Mouse (Mus musculus): ENCODE data around the gene Asb16. TPM values are rescaled to one million over a fixed set of nuclear protein-coding genes. Genes with fewer than 3 reads are reported as not detected.

The Asb16 gene
- polyA plus RNA-seq, 1 experiment from 2014 or later = 0.16 TPM

DNA sequence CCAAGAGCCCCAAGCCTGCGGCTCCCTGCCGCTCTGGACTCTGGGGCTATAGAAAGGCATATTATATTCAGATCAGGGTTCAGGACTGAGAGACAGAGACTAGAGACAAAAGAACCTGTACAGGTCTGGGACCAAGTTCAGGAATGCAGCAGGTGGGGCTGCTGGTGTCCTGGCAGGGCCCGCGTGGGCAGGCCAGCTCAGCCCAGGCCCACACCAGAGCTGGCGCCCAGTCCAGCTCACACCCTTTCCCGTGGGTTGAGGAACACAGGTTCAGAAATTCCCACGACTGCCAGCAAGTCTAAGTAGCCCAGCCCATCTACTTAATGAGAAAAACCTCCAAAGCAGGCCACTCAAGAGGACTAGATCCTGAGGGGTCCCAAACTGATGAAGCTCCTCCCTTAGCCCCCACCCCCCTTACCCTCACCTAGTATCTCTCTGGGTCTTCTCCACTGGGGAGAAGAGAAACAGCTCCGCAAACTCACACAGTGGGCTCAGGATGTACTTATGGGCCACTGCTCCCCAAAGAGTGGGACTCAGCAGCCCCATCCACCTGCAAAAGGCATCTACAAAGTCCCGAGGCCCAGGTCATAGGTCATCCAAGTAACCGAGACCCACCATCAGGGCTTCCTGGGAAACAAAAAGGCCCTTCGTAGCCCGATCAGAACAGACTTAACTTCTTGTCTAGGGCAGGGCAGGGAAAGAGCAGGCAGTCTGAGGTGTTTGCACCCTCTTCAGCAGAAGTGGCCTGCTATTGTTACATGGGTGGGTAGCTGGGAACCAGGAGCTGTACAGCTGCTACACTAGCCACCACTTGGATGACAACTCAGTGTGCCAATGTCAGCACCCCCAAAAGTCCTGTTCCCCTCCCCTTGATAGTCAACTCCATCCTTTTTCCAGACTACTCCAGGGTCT lies 42.2 kb upstream of the Asb16 start:
- Histone ChIP-seq H3K36me3 (peaks cover 18% of the 10 kb centered on the region; the same call in 1 of the 2 replicates), H3K4me2 (no peak overlapping the region), H3K4me1 (replicated peaks) (peaks cover 64% of the 10 kb centered on the region), H3K9ac (replicated peaks) (no peak overlapping the region), H3K27ac (no peak overlapping the region), H3K4me3 (replicated peaks) (no peak overlapping the region), H3K27me3 (peaks cover 30% of the 10 kb centered on the region), H3K9me3 (no peaks in the 10 kb centered on the region)
- no peak for ATAC-seq (ENCODE audit: insufficient number of reproducible peaks, insufficient read depth, low FRiP score, low TSS enrichment, low read depth)
- 77% methylated on average over 12 of the region's 12 CpGs for WGBS

DNA sequence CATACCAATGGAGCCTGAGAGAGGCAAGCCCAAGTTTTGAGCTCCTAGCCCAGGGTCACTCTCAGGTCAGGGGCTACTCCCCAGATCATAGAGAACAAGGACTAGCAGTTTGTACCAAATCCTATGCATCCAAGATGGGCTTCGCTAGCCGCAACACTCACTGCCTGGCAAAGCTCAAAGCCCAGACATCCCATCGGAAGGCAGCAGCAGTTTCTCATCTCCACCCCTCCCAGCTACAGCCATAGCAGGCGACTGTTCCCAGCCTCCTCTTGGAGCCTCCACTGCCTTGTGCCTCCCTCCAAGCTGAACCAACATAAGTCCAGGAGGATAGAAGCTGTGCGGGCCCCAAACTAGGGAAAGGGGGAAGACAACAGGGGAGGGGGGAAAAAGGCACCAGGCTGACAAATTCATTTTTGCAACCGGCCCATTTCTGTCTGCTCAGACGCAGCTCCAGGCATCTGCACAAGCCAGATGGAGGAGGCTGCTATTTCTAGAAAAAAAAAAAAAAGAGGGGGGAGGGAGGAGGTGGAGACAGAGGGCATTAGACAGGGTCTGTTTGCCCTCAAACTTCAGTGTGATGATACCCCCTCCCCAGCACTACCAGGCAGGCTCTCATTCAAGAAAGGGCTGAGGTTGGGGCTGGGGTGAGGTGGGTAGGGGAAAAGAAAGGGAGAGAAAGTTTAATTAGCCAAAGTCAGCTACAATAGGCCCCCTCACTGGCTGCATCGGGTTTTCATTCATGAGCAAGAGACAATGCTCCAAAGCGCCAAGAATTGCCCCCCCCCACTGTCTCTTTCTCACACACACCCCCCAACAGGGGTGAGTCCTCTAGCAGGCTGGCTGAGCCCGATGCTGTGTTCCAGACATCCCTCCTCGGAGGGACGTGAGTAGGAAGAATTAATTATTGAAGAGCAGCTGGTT lies 41.0 kb upstream of the Asb16 start:
- no peak overlapping the region for H3K27ac ChIP-seq
- ATAC-seq (ENCODE audit: insufficient number of reproducible peaks, insufficient read depth, low FRiP score, low TSS enrichment, low read depth) = no peak
- 29% methylated on average over 12 of the region's 12 CpGs for WGBS
- H3K9me3 ChIP-seq = no peaks in the 10 kb centered on the region
- H3K36me3 ChIP-seq = peaks cover 11% of the 10 kb centered on the region; the same call in 1 of the 2 replicates
- H3K27me3 ChIP-seq = peaks cover 30% of the 10 kb centered on the region
- H3K4me2 ChIP-seq = peak overlapping the region; percentile 84
- no peak overlapping the region; the same call in none of the 2 replicates for H3K9ac ChIP-seq (replicated peaks)
- H3K4me1 ChIP-seq (replicated peaks) = peaks cover 64% of the 10 kb centered on the region
- peak overlapping the region; percentile 82; the same call in 1 of the 2 replicates for H3K4me3 ChIP-seq (replicated peaks)

DNA sequence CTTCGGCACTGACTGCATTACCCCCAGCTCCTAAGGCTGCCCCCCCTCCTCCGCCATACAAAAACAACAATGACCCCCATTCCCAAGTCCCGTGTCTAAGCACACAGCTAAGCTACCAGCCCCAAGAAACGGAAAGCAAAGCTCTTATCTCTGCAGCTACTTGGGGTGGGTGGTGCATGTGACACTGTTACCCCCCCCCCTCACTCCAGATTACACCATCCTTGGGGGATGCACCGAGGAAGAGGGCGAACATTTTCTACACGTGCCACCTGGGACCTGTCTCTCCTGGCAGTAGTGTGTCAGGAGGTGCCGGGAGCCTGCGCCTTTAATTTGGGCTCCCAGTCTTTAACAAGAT lies 40.4 kb upstream of the Asb16 start:
- Histone ChIP-seq H3K27ac (no peak overlapping the region), H3K4me3 (replicated peaks) (peak overlapping the region; percentile 82), H3K9me3 (no peaks in the 10 kb centered on the region), H3K9ac (replicated peaks) (no peak overlapping the region; the same call in 1 of the 2 replicates), H3K27me3 (peaks cover 30% of the 10 kb centered on the region), H3K4me1 (replicated peaks) (peaks cover 60% of the 10 kb centered on the region), H3K36me3 (peaks cover 11% of the 10 kb centered on the region; the same call in 1 of the 2 replicates), H3K4me2 (peak overlapping the region; percentile 84)
- no peak for ATAC-seq (ENCODE audit: insufficient number of reproducible peaks, insufficient read depth, low FRiP score, low TSS enrichment, low read depth)
- 39% methylated on average over 9 of the region's 9 CpGs for WGBS

DNA sequence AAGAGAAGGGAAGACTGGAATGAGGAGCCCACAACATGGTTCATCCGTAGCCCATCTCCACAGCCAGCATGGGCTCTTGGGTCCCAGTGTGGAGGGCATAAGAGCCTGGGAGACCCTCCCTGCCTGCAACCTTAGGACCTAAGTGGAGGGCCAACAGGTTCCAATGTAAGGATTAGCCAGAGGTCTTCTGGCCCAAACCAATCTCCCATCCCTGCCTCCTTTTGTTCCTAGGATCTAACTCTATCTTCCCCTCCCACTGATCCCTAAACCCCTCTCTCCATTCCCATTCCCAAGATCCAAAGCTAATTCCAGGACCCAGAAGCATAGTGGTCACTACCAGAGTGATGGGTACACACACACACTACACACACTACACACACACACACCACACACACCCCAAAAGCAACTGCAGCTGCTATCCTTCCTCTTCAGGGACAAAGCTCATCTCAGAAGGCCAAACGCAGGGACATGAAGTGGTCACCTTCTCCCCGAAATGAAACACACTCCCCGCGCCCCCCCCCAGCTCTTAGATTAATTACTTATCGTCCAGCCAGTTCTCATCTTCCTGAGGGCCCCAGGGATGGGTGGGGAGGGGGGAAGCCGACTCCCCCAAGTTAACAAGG lies 39.8 kb upstream of the Asb16 start:
- no peaks in the 10 kb centered on the region for H3K9me3 ChIP-seq
- 19% methylated on average over 7 of the region's 7 CpGs for WGBS
- H3K36me3 ChIP-seq = peaks cover 6% of the 10 kb centered on the region; the same call in 1 of the 2 replicates
- no peak overlapping the region for H3K27ac ChIP-seq
- peak overlapping the region; percentile 82 for H3K4me3 ChIP-seq (replicated peaks)
- H3K9ac ChIP-seq (replicated peaks) = peak overlapping the region; percentile 81
- H3K4me2 ChIP-seq = peak overlapping the region; percentile 84
- H3K27me3 ChIP-seq = peaks cover 30% of the 10 kb centered on the region
- peaks cover 56% of the 10 kb centered on the region for H3K4me1 ChIP-seq (replicated peaks)
- no peak for ATAC-seq (ENCODE audit: insufficient number of reproducible peaks, insufficient read depth, low FRiP score, low TSS enrichment, low read depth)

DNA sequence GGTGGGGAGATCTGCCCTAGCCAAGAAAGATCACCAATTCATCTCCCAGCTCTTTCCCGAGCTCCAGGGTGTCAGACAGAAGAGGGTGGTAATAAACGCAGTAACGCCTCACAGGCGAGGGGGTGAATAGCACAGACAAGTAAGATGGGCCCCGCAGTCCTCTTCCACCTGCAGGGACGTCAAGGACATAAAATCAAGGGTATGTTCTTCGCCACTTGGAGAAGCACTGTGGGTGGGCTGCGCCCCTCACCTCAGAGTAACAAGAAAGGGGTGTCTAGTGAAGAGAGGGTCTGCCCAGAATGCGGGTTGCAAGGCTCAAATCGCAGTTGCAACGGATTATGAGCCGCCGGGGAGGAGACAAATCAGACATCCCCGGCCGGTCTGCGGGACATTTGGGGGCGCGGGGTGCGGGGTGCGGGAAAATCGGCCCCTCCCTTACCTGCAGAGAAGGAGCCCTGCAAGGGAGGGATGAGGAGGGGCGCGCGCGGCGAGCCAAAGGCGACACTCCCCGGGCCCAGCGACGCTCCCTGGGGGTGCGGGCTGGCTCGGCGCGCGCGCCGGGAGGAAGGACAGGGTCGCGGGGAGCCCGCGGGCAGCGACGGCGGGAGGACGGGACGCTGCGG lies 39.1 kb upstream of the Asb16 start:
- ATAC-seq (ENCODE audit: insufficient number of reproducible peaks, insufficient read depth, low FRiP score, low TSS enrichment, low read depth) = peak; percentile 33
- Histone ChIP-seq H3K4me1 (replicated peaks) (peaks cover 51% of the 10 kb centered on the region), H3K27me3 (peaks cover 30% of the 10 kb centered on the region), H3K9ac (replicated peaks) (peak overlapping the region; percentile 81), H3K27ac (peak overlapping the region; percentile 80), H3K36me3 (no peaks in the 10 kb centered on the region), H3K4me2 (peak overlapping the region; percentile 84), H3K9me3 (no peaks in the 10 kb centered on the region), H3K4me3 (replicated peaks) (peak overlapping the region; percentile 82)
- under 1% methylated on average over 47 of the region's 47 CpGs for WGBS

DNA sequence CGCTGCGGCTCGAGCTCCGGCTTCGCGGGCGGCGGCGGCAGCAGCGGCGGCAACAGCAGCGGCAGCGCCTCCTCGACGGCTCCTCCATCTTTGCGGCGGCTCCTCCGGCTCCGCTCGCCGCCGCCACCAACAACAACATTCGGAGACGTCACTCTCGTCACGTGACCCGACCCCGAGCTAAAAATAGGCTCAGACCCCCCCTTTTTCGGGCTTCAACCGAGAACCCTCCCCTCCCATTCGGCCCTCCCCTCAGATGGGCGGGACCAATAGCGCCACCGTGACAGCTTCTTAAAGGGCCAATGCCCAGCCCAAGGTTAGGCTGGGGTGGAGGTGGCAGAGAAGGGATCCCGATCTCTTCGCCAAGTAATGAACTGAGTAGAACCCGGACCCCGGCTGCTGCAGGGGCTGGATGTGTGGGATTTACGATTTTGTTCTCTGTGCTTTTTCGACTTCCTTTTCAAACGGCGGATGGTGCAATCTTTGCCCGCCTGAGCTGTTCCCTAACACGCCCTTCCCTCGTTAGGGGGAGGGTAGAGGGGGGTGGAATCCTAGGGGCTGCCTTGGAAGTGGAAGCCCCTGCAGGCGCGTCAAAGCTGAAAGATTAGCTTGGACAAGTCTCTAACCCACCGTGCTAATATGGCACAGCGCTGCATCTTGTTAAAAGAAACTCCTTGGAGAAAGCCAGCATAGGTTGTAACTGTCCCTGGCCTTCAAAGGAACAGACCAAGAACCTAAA lies 38.4 kb upstream of the Asb16 start, which contains the start of gene Hdac5:
TSS of gene Hdac5 (minus strand) at position 161 of the 736 bp plus-strand sequence.
- Histone ChIP-seq H3K36me3 (no peaks in the 10 kb centered on the region), H3K27me3 (peaks cover 23% of the 10 kb centered on the region), H3K9me3 (no peaks in the 10 kb centered on the region), H3K4me3 (replicated peaks) (peak within 1 kb of the TSS; percentile 82), H3K27ac (peak within 1 kb of the TSS; percentile 80), H3K4me2 (peak within 1 kb of the TSS; percentile 84), H3K4me1 (replicated peaks) (peaks cover 43% of the 10 kb centered on the region), H3K9ac (replicated peaks) (peak within 1 kb of the TSS; percentile 81)
- under 1% methylated on average over 49 of the region's 49 CpGs for WGBS
- peak; percentile 86 for ATAC-seq (ENCODE audit: insufficient number of reproducible peaks, insufficient read depth, low FRiP score, low TSS enrichment, low read depth)

DNA sequence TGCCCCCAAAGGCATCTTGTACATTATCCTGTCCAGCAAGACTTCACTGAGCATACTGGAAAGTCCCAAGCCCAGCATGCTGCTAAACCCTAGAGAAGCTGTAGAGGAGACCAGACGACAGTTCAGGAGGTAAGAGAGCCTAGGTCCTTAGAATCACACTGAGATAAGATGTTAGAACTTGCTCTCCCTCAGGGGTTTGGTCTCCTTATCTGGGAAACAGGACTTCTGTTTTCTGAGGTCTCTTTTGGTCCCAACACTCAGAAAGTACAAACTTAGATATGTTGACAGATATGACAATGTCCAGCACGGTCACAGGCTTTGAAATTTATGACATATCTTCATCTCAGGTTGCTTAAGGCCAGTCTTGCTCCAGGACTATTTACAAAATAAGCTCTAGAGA lies 32.5 kb upstream of the Asb16 start:
- Histone ChIP-seq H3K9ac (replicated peaks) (no peak overlapping the region), H3K4me3 (replicated peaks) (no peak overlapping the region), H3K27me3 (no peaks in the 10 kb centered on the region), H3K4me1 (replicated peaks) (no peaks in the 10 kb centered on the region), H3K9me3 (no peaks in the 10 kb centered on the region), H3K36me3 (no peaks in the 10 kb centered on the region), H3K27ac (no peak overlapping the region), H3K4me2 (no peak overlapping the region)
- 62% methylated on average over 2 of the region's 2 CpGs for WGBS
- no peak for ATAC-seq (ENCODE audit: insufficient number of reproducible peaks, insufficient read depth, low FRiP score, low TSS enrichment, low read depth)

DNA sequence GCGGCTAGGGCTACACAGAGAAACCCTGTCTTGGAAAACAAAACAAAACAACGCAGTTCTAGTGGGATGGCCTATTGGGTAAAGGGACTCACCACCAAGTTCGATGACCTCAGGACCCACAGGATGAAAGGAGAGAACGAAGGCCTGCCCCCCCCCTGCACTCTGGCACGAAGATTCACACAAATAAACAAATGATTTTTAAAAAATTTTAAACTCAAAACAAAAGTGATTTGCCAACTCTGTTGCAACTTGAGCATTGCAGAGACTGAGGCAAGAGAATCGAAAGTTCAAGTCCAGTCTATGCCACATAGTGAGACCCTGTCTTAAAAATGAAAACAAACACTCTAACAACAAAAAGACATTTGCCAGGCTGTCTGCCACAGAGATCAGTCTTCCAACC lies 27.9 kb upstream of the Asb16 start:
- Histone ChIP-seq H3K27me3 (no peaks in the 10 kb centered on the region; the same call in 1 of the 2 replicates), H3K27ac (no peak overlapping the region), H3K4me1 (replicated peaks) (peaks cover 12% of the 10 kb centered on the region), H3K4me3 (replicated peaks) (no peak overlapping the region), H3K4me2 (no peak overlapping the region), H3K36me3 (no peaks in the 10 kb centered on the region), H3K9ac (replicated peaks) (no peak overlapping the region), H3K9me3 (no peaks in the 10 kb centered on the region)
- ATAC-seq (ENCODE audit: insufficient number of reproducible peaks, insufficient read depth, low FRiP score, low TSS enrichment, low read depth) = no peak
- 90% methylated on average over 6 of the region's 6 CpGs for WGBS

DNA sequence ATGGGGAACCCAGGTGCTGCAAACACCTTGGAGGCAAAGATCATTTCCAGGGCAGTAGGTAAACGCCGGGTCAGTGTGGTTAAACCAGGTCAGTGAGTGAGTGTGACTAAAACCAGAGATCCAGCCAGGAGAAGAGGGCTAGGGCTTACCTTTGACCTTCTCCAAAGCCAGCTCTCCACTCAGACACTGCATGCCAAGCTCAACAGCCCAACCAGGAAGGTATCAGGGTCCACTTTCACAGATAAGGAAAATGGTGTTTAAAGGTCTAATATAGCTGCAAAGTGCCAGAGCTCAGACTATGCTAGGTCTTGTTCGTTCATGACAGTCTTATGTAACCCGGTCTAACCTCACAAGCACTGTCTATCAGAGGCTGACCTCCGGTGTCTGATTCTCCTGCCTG lies 27.3 kb upstream of the Asb16 start:
- Histone ChIP-seq H3K27ac (no peak overlapping the region), H3K4me3 (replicated peaks) (no peak overlapping the region), H3K4me1 (replicated peaks) (peaks cover 16% of the 10 kb centered on the region), H3K9me3 (no peaks in the 10 kb centered on the region), H3K9ac (replicated peaks) (no peak overlapping the region), H3K4me2 (no peak overlapping the region), H3K27me3 (no peaks in the 10 kb centered on the region; the same call in 1 of the 2 replicates), H3K36me3 (no peaks in the 10 kb centered on the region)
- no peak for ATAC-seq (ENCODE audit: insufficient number of reproducible peaks, insufficient read depth, low FRiP score, low TSS enrichment, low read depth)
- WGBS = 87% methylated on average over 5 of the region's 5 CpGs

DNA sequence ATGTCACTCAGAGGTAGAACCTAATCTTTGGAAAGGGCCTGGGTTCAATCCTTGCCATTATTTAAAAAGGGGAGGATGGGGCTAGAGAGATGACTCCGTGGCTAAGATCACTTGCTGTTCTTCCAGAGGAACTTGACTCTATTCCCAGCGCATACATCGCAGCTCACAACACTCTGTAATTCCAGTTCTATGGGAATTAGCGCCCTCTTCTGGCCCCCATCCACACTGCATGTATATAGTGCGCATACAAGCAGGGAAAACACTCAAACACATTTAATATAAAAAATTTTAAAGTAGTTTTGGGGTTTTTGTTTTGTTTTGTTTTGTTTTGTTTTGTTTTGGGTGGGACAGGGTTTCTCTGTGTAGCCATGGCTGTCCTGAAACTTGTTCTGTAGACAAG lies 26.7 kb upstream of the Asb16 start:
- H3K27ac ChIP-seq = no peak overlapping the region
- H3K9ac ChIP-seq (replicated peaks) = no peak overlapping the region
- H3K36me3 ChIP-seq = no peaks in the 10 kb centered on the region
- WGBS = 54% methylated on average over 5 of the region's 5 CpGs
- H3K4me2 ChIP-seq = no peak overlapping the region
- H3K4me1 ChIP-seq (replicated peaks) = peaks cover 16% of the 10 kb centered on the region
- H3K9me3 ChIP-seq = no peaks in the 10 kb centered on the region
- ATAC-seq (ENCODE audit: insufficient number of reproducible peaks, insufficient read depth, low FRiP score, low TSS enrichment, low read depth) = no peak
- H3K4me3 ChIP-seq (replicated peaks) = no peak overlapping the region
- no peaks in the 10 kb centered on the region; the same call in 1 of the 2 replicates for H3K27me3 ChIP-seq
